Mouse (Mus musculus) heart, embryonic 16.5 days (tissue): ENCODE data around the gene Ctxn1. TPM values are rescaled to one million over a fixed set of nuclear protein-coding genes. Genes with fewer than 3 reads are reported as not detected.
A peak's percentile ranks its signal among the peaks of the same experiment; 100 is the strongest.

Experiments used
- ATAC-seq: fragments of 200-750 bp; cut with Nextera tagmentation; replicated peaks from 2 replicates; pipeline ENCODE4 v1.8.0; 2017; ENCODE audit warnings: moderate number of reproducible peaks; ENCODE audit not compliant: insufficient read depth, low FRiP score; ENCODE audit errors: extremely low read depth
- H3K27ac ChIP-seq: fragments of 300-500 bp; sonication (generic); 2 replicates; pipeline ENCODE4 v1.5.1; 2014; ENCODE audit warnings: mild to moderate bottlenecking, low read length, control low read depth, moderate library complexity
- H3K27me3 ChIP-seq: fragments of 300-500 bp; sonication (generic); 2 replicates; pipeline ENCODE4 v1.6.1; 2014; ENCODE audit warnings: low read length, mixed read lengths; ENCODE audit not compliant: control insufficient read depth, insufficient read depth
- H3K36me3 ChIP-seq: fragments of 300-500 bp; sonication (generic); 2 replicates; pipeline ENCODE4 v1.6.1; 2014; ENCODE audit not compliant: control insufficient read depth, insufficient read depth
- H3K4me1 ChIP-seq: fragments of 300-500 bp; sonication (generic); 2 replicates; pipeline ENCODE4 v1.6.1; 2014; ENCODE audit warnings: low read length, mixed read lengths; ENCODE audit not compliant: control insufficient read depth, insufficient read depth
- H3K4me2 ChIP-seq: fragments of 300-500 bp; sonication (generic); 2 replicates; pipeline ENCODE4 v1.6.1; 2014; ENCODE audit warnings: low read depth, mild to moderate bottlenecking, control low read depth, low read length
- H3K4me3 ChIP-seq: fragments of 300-500 bp; sonication (generic); 2 replicates; pipeline ENCODE4 v1.5.1; 2014; ENCODE audit warnings: mild to moderate bottlenecking, control low read depth, low read length
- H3K9ac ChIP-seq: fragments of 300-500 bp; sonication (generic); 2 replicates; pipeline ENCODE4 v1.6.1; 2014; ENCODE audit warnings: low read length, control low read depth
- H3K9me3 ChIP-seq: fragments of 300-500 bp; sonication (generic); replicated peaks from 2 replicates; pipeline ENCODE4 v1.6.1; 2016; ENCODE audit warnings: low read length; ENCODE audit not compliant: control insufficient read depth
- WGBS: fragments of 180-500 bp; shearing (Covaris S2); extraction: QIAGEN DNeasy Blood & Tissue Kit; methylation state at CpG from one replicate; pipeline ENCODE4 v1.1.7; 2014; 5-methylcytosine and 5-hydroxymethylcytosine counted together
- polyA plus RNA-seq: library from polyadenylated mRNA; unstranded; fragments of >200 nt; fragmentation: Nextera tagmentation; extraction: Ambion mirVana; gene quantifications from 2 replicates; pipeline ENCODE4 v1.2.1, GENCODE M21; 2015

The Ctxn1 gene
- polyA plus RNA-seq, 1 experiment from 2014 or later: 27.5 TPM

DNA sequence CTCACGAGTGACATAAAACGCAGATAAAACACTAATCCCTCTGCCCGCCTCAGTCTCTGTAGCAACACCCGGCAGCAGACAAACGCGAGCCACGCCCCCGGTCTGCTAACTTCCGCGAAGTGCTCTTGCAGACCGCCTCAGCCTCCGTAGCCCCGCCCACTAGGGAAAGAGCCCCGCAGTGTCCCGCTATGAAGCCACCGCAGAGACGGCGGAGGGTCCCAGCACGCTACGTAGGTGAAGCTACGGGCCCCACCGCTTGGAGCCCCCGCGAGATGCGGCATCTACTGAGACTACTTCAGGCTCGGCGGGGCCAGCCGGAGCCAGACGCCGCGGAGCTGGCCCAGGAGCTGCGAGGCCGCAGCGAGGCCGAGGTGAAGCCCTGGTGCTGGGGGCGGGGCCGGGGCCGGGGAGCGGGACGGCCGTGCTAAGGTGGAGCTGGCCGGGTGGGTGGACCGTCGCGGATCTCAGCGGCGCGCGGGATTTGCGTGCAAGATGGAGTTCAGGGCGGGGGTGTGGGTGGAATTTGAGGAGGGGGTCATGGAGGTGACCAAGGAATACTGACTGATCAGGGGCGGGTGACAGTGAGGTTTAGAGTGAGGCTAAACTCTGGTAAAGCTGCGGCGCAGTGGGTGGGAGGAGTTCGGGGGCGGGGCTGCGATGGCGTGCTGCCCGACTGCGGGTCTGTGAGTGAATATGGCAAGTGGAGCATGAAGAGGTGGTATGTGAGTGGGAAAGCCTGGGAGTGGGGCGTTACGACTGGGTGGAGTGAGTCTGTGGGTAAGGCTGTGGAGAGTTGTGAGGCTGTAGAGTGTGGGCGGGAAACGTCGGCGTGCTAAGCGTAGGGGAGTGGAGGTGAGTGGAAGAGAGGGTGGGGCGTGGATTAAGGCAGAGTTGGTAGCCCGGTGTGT is 5.9 kb downstream of the Ctxn1 start, which contains the start of gene Snapc2:
Gene Snapc2 (plus strand): TSS at position 147 of the 908 bp plus-strand sequence.
- Histone ChIP-seq H3K4me2 (peak within 1 kb of the TSS; percentile 94), H3K4me3 (peak within 1 kb of the TSS; percentile 99), H3K27me3 (no peaks in the 10 kb centered on the region), H3K27ac (peak within 1 kb of the TSS; percentile 94), H3K36me3 (peaks cover 21% of the 10 kb centered on the region), H3K4me1 (peaks cover 32% of the 10 kb centered on the region), H3K9ac (peak within 1 kb of the TSS; percentile 99), H3K9me3 (no peaks in the 10 kb centered on the region)
- WGBS: under 1% methylated on average over 69 of the region's 69 CpGs
- ATAC-seq: peak; percentile 90

DNA sequence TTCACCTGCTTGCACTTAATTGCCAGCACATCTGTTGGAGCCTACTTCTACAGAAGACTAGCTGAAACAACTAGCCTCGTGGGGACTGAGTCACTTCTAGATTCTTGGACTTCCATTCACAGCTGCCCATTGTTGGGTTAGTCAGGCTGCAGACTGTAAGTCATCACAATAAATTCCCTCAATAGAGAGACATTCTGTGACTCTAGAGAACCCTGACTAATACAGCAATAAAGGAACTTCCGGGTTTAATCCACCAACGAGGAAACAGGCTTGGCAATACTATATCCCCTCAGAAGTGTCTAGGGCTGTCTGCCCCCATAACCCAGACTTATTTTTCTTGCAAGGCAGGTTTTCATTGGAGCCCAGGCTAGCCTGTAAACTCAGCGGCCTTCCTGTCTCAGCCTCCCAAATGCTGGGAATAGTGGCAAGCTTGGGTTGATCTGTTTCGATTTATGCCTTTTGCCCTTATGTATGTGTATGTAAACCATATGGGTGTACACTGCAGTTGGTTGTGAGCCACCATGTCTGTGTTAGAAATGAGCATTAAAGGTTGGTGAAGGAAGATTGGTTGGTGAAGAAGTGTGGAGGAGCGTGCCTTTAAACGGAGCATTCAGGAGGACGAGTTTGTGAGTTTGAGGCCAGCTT is 6.8 kb downstream of the Ctxn1 start:
- 40% methylated on average over 8 of the region's 8 CpGs for WGBS
- Histone ChIP-seq H3K9me3 (no peaks in the 10 kb centered on the region), H3K36me3 (peaks cover 22% of the 10 kb centered on the region), H3K4me3 (peak overlapping the region; percentile 99), H3K9ac (peak overlapping the region; percentile 99), H3K27me3 (no peaks in the 10 kb centered on the region), H3K4me2 (peak overlapping the region; percentile 94), H3K27ac (peak overlapping the region; percentile 43; the same call in 1 of the 2 replicates), H3K4me1 (peaks cover 28% of the 10 kb centered on the region)
- ATAC-seq: no peak

DNA sequence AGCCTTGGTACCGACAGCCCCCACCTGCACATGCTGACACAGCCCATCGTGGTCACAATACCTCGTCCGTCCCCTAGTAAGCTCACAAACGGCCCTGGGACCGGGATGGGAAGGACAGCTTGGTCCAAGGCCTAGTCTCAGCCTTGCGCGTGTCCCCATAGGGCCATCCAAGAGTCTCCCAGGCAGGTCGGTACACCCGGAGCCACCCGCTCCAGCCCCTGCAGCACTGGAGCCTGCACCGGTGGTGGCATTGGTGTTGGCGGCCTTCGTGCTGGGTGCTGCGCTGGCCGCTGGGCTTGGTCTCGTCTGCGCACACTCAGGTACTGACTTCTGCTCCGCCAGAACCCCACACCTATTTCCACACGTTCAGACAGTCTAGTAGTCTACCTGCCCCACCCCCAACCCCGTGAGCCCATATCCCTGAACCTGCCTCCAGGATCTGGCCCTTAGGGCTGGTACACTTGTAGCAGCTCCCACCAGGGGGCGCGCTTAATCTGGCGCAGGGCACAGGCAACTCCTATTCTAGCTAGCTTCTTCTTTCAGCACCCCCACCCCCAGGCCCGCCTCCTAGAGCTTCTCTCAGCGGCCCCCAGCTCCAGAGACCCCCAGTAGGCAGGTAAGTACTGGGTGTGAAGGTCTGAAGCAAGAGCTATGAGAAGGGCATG is 8.6 kb downstream of the Ctxn1 start:
- peak; percentile 8; the same call in 1 of the 2 replicates for ATAC-seq
- Histone ChIP-seq H3K36me3 (peaks cover 28% of the 10 kb centered on the region), H3K4me3 (no peak overlapping the region), H3K4me1 (peaks cover 27% of the 10 kb centered on the region), H3K27ac (no peak overlapping the region), H3K27me3 (no peaks in the 10 kb centered on the region), H3K9me3 (no peaks in the 10 kb centered on the region), H3K9ac (no peak overlapping the region), H3K4me2 (no peak overlapping the region)
- 38% methylated on average over 26 of the region's 26 CpGs for WGBS

DNA sequence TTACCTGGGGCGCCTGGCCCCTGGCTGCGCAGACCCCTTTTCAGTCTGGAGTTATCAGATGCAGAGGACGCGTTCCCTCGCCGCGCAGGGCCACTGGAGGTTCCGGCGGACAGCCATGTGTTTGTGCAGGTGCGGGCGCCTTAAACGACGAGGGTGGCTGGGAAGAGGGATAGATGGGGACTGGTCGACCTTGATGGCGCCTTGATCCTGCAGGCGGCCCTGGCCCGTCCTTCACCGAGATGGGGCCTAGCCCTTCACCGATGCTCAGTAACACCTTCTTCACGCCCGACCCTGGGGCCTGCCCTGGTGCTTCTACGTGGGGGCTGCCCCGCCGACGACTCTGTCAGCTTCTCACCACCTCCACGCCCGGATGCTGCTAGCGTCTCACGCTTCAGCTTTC is 9.9 kb downstream of the Ctxn1 start:
- peak overlapping the region; percentile 55 for H3K4me2 ChIP-seq
- no peaks in the 10 kb centered on the region for H3K27me3 ChIP-seq
- ATAC-seq: no peak
- peaks cover 28% of the 10 kb centered on the region for H3K36me3 ChIP-seq
- H3K4me3 ChIP-seq: peak overlapping the region; percentile 29
- H3K4me1 ChIP-seq: peaks cover 26% of the 10 kb centered on the region
- H3K9ac ChIP-seq: peak overlapping the region; percentile 60
- H3K27ac ChIP-seq: peak overlapping the region; percentile 55
- 13% methylated on average over 29 of the region's 29 CpGs for WGBS
- no peaks in the 10 kb centered on the region for H3K9me3 ChIP-seq

DNA sequence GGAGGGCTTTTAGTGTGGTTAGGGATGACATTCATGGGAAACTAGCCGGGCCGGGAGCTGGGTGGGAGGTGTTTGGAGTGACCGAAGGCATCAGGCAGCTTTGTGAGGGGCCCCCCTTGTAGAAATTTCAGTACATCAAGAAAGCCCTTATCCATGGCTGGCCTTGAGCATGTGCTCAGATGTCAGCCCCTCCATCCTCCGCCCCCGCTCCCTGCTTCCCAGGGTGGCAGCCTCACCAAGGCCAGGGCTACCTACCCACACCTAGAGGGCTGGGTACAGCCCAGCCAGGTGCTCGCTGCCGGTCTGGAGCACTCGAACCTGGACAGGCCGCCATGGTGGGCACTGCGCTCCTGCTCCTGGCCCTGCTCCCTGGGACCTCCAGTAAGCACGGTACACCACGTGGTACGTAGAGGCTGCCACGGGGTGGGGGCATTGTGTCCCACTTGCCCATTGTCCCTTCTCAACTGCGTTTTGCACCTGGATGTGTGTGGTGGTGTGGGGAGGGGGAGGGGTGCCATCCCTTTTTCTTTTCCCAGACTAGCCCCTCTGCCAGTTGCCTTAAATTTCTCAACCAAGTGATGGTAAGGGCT is 11.0 kb downstream of the Ctxn1 start, which contains the start of gene Tgfbr3l:
Gene Tgfbr3l (plus strand): TSS at position 264 of the 590 bp plus-strand sequence.
- no peak for ATAC-seq
- Histone ChIP-seq H3K27ac (peak within 1 kb of the TSS; percentile 55), H3K27me3 (no peaks in the 10 kb centered on the region), H3K4me3 (no peak within 1 kb of the TSS), H3K9me3 (no peaks in the 10 kb centered on the region), H3K36me3 (peaks cover 39% of the 10 kb centered on the region), H3K4me2 (peak within 1 kb of the TSS; percentile 55), H3K4me1 (peaks cover 18% of the 10 kb centered on the region), H3K9ac (peak within 1 kb of the TSS; percentile 60)
- WGBS: 82% methylated on average over 15 of the region's 15 CpGs

DNA sequence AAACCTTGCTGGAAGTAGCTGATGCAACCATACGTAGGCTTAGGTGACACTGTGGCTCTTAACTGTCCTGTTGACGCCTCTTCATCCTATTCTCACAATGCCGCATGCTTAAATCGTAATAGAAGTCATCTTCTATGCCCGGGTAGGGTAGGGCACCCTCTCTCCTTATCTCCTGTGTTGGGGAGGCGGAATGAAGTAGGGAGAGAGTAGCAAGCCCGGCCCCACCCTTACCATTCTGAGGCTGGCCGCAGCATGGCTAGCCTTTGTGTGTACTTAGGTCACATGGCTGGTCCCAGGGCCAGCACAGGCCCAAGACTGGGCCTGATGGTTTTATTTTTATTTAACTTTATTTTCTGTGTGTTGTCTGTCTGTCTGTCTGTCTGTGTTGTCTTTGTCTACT is 11.8 kb downstream of the Ctxn1 start:
- WGBS: 84% methylated on average over 8 of the region's 8 CpGs
- H3K4me3 ChIP-seq: no peak overlapping the region
- H3K4me2 ChIP-seq: no peak overlapping the region
- H3K36me3 ChIP-seq: peaks cover 42% of the 10 kb centered on the region
- no peak overlapping the region for H3K9ac ChIP-seq
- ATAC-seq: no peak
- H3K4me1 ChIP-seq: peaks cover 14% of the 10 kb centered on the region
- no peak overlapping the region for H3K27ac ChIP-seq
- no peaks in the 10 kb centered on the region for H3K9me3 ChIP-seq
- H3K27me3 ChIP-seq: no peaks in the 10 kb centered on the region

DNA sequence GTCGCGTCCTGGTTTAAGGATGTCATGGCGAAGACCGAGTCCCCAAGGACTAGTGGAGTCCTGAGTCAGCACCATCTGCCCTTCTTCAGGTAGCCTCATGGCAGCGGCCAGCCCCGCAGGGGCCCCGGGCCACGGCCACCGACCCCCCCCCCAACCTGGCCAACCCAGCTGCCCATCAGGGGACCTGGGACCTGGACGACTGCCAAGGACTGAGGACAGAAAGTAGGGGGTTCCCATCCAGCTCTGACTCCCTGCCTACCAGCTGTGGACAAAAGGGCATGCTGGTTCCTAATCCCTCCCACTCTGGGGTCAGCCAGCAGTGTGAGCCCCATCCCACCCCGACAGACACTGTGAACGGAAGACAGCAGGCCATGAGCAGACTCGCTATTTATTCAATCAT is 13.3 kb downstream of the Ctxn1 start:
- H3K4me2 ChIP-seq: no peak overlapping the region
- H3K36me3 ChIP-seq: peaks cover 44% of the 10 kb centered on the region
- H3K27me3 ChIP-seq: no peaks in the 10 kb centered on the region
- H3K9ac ChIP-seq: no peak overlapping the region
- H3K4me3 ChIP-seq: no peak overlapping the region
- 87% methylated on average over 13 of the region's 13 CpGs for WGBS
- no peak for ATAC-seq
- no peak overlapping the region for H3K27ac ChIP-seq
- H3K4me1 ChIP-seq: peaks cover 15% of the 10 kb centered on the region
- H3K9me3 ChIP-seq: no peaks in the 10 kb centered on the region

DNA sequence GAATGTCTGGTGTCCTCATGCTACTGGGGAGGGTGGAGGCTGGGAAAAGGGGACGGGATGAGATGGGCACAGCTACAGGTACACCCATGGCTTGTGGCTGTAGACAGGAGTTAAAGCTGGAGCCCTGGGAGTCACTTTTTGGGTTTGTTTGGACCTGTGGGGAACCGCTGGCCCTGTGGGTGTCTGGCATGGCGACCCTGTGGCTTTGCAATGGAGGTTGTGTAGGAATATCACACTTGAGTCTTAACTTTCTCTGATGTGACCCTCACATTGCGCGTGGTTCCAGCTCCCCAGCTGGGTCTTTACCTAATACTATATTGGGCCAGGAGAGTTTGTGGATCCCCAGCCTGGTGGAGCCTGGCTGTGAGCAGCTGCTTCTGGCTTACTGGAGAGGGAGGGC is 14.0 kb downstream of the Ctxn1 start:
- Histone ChIP-seq H3K27me3 (no peaks in the 10 kb centered on the region), H3K27ac (no peak overlapping the region), H3K9ac (no peak overlapping the region), H3K4me3 (no peak overlapping the region), H3K9me3 (no peaks in the 10 kb centered on the region), H3K4me1 (peaks cover 19% of the 10 kb centered on the region), H3K36me3 (peaks cover 44% of the 10 kb centered on the region), H3K4me2 (no peak overlapping the region)
- ATAC-seq: no peak
- 94% methylated on average over 5 of the region's 5 CpGs for WGBS
